Mouse (Mus musculus) liver, adult 2 months (tissue): ENCODE data around the gene Tbx20.

Experiments
- CTCF ChIP-seq: fragments of 200-500 bp; IDR thresholded peaks from 2 replicates; pipeline ENCODE4 v1.5.1; 2011; ENCODE audit warnings: low read depth, low read length, control low read depth
- POLR2A ChIP-seq: fragments of 200-500 bp; IDR thresholded peaks from 2 replicates; pipeline ENCODE4 v1.6.1; 2011; ENCODE audit warnings: low read length, control low read depth; ENCODE audit not compliant: insufficient read depth; ENCODE audit errors: extremely low read depth

DNA sequence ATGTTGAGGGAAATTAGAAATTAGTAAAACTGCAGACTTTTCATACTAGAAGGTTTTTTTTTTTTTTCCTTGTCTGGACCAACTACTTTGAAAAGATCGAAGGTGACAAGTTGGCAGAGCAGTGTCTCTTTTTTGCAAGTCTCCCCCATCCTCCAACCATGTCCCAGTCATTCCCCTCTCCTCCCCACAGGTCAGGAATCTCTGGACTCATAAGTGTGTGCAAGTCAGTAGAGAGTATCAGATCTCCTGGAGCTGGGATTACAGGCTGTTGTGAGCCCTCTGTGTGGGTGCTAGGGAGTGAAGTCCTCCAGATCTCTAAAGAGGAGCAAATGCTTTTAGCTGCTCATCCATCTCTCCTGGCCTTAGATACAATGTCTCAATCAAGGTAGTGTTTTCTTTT, 1.5 kb upstream of the Tbx20 start:
- TF ChIP-seq CTCF (no peak), POLR2A (no peak)
